Comparison of ENCODE assay signal across 8 mouse cellular contexts in the genomic region with DNA sequence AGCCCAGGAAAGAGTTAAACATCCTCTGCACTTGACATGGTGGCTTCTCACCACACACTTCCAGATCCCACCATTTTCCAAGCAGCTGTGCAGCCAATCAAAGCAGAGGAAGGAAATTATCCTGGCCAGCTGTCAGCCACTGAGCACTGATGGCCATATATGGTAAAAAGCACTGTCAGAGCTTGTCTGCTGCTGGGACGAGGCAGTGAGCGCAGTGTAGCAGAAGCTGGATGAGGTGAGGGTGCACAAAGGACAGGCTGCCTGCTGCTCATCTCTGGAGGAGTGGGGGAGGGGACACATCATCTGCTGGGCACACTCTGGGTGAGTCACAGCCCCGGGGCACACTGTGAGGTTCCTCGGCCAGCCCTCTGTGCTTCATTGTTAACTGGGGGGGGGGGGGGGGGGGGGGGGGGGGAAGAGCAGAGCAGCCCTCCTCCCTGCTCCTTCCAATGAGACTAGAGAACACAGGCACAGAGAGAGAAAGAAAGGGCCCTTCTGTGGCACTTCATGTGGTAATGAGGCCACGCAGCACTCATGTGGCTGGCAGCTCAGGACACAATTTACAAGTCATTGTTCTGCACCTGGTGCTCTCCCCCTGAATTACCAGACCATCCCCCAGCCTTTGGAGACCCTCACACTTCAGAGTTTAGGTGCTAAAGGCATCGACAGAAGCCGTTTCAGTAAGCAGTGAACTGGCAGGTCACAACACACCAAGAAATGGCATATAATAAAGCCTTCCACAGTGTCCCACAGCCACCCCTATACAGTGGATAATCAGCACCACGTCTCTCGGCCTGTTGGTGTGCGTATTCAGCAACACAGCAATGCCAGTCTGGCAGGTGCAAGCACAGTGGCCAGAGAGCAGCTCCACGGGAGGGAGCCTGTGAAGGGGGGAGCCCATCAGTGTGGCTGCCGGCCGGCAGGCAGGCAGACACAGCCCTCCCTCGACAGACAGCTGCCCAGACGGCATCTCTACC. TPM values are rescaled to one million over a fixed set of nuclear protein-coding genes. Genes with fewer than 3 reads are reported as not detected.
DNase-seq lines count a peak whose midpoint lies in the region; ATAC-seq lines count a peak whose summit lies in the region.

No protein-coding gene starts in this region.

- peaks cover 37% of the 10 kb centered on the region for H3K36me3 ChIP-seq in embryonic facial prominence, embryonic 10.5 days (replicated peaks)
- H3K36me3 ChIP-seq in heart, embryonic 10.5 days, result peaks cover 33% of the 10 kb centered on the region
- peaks cover 12% of the 10 kb centered on the region; the same call in 1 of the 2 replicates for H3K36me3 ChIP-seq in kidney, embryonic 14.5 days (ENCODE audit: control insufficient read depth, insufficient read depth, low read length)
- 0 out of 2 replicates have a peak, but pooled peaks cover 5% of the 10 kb centered on the region for H3K36me3 ChIP-seq in midbrain, embryonic 16.5 days (ENCODE audit: control insufficient read depth, insufficient read depth, low read length)
- peaks cover 10% of the 10 kb centered on the region; the same call in 1 of the 2 replicates for H3K36me3 ChIP-seq in stomach, embryonic 15.5 days

- peak overlapping the region; percentile 86 for H3K27ac ChIP-seq in embryonic facial prominence, embryonic 10.5 days (replicated peaks)
- peak overlapping the region; percentile 93 for H3K27ac ChIP-seq in heart, embryonic 10.5 days
- H3K27ac ChIP-seq in kidney, embryonic 14.5 days (ENCODE audit: low read depth, low read length), result peak overlapping the region; percentile 77
- H3K27ac ChIP-seq in midbrain, embryonic 16.5 days (ENCODE audit: low read length), result peak overlapping the region; percentile 98
- peak overlapping the region; percentile 92 for H3K27ac ChIP-seq in stomach, embryonic 15.5 days

- H3K27me3 ChIP-seq in embryonic facial prominence, embryonic 10.5 days (replicated peaks; ENCODE audit: low read depth, poor library complexity, severe bottlenecking), result no peaks in the 10 kb centered on the region
- no peaks in the 10 kb centered on the region for H3K27me3 ChIP-seq in heart, embryonic 10.5 days (ENCODE audit: insufficient read depth, poor library complexity, severe bottlenecking)
- no peaks in the 10 kb centered on the region for H3K27me3 ChIP-seq in kidney, embryonic 14.5 days (ENCODE audit: control insufficient read depth, insufficient read depth, low read length)
- no peaks in the 10 kb centered on the region for H3K27me3 ChIP-seq in midbrain, embryonic 16.5 days (ENCODE audit: control insufficient read depth, insufficient read depth, low read depth, low read length)
- H3K27me3 ChIP-seq in stomach, embryonic 15.5 days (replicated peaks), result no peaks in the 10 kb centered on the region

- peak overlapping the region; percentile 33 for H3K4me3 ChIP-seq in embryonic facial prominence, embryonic 10.5 days
- peak overlapping the region; percentile 49 for H3K4me3 ChIP-seq in heart, embryonic 10.5 days
- H3K4me3 ChIP-seq in kidney, embryonic 14.5 days (ENCODE audit: low read length), result peak overlapping the region; percentile 9; the same call in 1 of the 2 replicates
- peak overlapping the region; percentile 17 for H3K4me3 ChIP-seq in midbrain, embryonic 16.5 days (ENCODE audit: low read depth, low read length)
- H3K4me3 ChIP-seq in stomach, embryonic 15.5 days (replicated peaks), result peak overlapping the region; percentile 13

- H3K9me3 ChIP-seq in embryonic facial prominence, embryonic 10.5 days, result no peaks in the 10 kb centered on the region
- no peaks in the 10 kb centered on the region for H3K9me3 ChIP-seq in heart, embryonic 10.5 days
- peaks cover 4% of the 10 kb centered on the region; the same call in 1 of the 2 replicates for H3K9me3 ChIP-seq in kidney, embryonic 14.5 days (ENCODE audit: control insufficient read depth, low read length)
- H3K9me3 ChIP-seq in midbrain, embryonic 16.5 days (replicated peaks; ENCODE audit: control insufficient read depth, low read length, poor library complexity, severe bottlenecking), result no peaks in the 10 kb centered on the region
- H3K9me3 ChIP-seq in stomach, embryonic 15.5 days, result no peaks in the 10 kb centered on the region

- peak overlapping the region; percentile 30 for H3K4me2 ChIP-seq in kidney, embryonic 14.5 days (replicated peaks; ENCODE audit: low read depth, low read length)
- H3K4me2 ChIP-seq in midbrain, embryonic 16.5 days (ENCODE audit: low read length), result peak overlapping the region; percentile 49
- H3K4me2 ChIP-seq in stomach, embryonic 15.5 days, result peak overlapping the region; percentile 44

- WGBS in embryonic facial prominence, embryonic 10.5 days, result 6% methylated on average over 14 of the region's 15 CpGs
- WGBS in heart, embryonic 10.5 days, result 8% methylated on average over 13 of the region's 15 CpGs
- 8% methylated on average over 15 of the region's 15 CpGs for WGBS in kidney, embryonic 14.5 days
- WGBS in midbrain, embryonic 16.5 days, result 1% methylated on average over 13 of the region's 15 CpGs
- WGBS in stomach, embryonic 15.5 days, result 15% methylated on average over 13 of the region's 15 CpGs

- H3K9ac ChIP-seq in kidney, embryonic 14.5 days (ENCODE audit: low read depth, low read length), result peak overlapping the region; percentile 52
- H3K9ac ChIP-seq in midbrain, embryonic 16.5 days (ENCODE audit: low read depth, low read length), result peak overlapping the region; percentile 65
- no peak overlapping the region for H3K9ac ChIP-seq in stomach, embryonic 15.5 days

- peak; percentile 63 for ATAC-seq in activated CD4-positive, CD25-positive, alpha-beta regulatory T cell, adult 4 months
- peak; percentile 85 for ATAC-seq in kidney, embryonic 14.5 days (ENCODE audit: low FRiP score, low TSS enrichment)
- peak; percentile 90 for ATAC-seq in midbrain, embryonic 16.5 days
- peak; percentile 87 for ATAC-seq in stomach, embryonic 15.5 days (ENCODE audit: insufficient read depth, low FRiP score, low read depth)

- H3K4me1 ChIP-seq in embryonic facial prominence, embryonic 10.5 days, result peaks cover 85% of the 10 kb centered on the region
- H3K4me1 ChIP-seq in heart, embryonic 10.5 days, result peaks cover 86% of the 10 kb centered on the region
- H3K4me1 ChIP-seq in kidney, embryonic 14.5 days (ENCODE audit: control insufficient read depth, insufficient read depth, low read length), result peaks cover 66% of the 10 kb centered on the region
- H3K4me1 ChIP-seq in midbrain, embryonic 16.5 days (ENCODE audit: control insufficient read depth, insufficient read depth, low read length), result peaks cover 60% of the 10 kb centered on the region
- peaks cover 53% of the 10 kb centered on the region for H3K4me1 ChIP-seq in stomach, embryonic 15.5 days

- DNase-seq in 3134 (ENCODE audit: extremely low read depth, insufficient read length, low spot score) (peak; percentile 87), liver (peak; percentile 62)
- peak; percentile 88 for DNase-seq in embryonic facial prominence, embryonic 10.5 days (ENCODE audit: low spot score)
- peak; percentile 95 for DNase-seq in heart, embryonic 10.5 days (ENCODE audit: low spot score)

RNA-seq across cellular contexts. Expression of gene Coro1c, which starts 35.3 kb away (rescaled TPM):
- 10 to 100 TPM; 59.2 to 70.7 TPM for polyA plus RNA-seq in activated CD4-positive, CD25-positive, alpha-beta regulatory T cell, adult 4 months (2017; shearing (Covaris generic))
- 178 and 198 TPM in 2 replicates for polyA plus RNA-seq in embryonic facial prominence, embryonic 10.5 days (2016; fragmentation: Nextera tagmentation; extraction: Ambion mirVana)
- polyA plus RNA-seq in heart, embryonic 10.5 days (2016; fragmentation: Nextera tagmentation; extraction: Ambion mirVana), result 163 and 178 TPM in 2 replicates
- polyA plus RNA-seq in kidney, embryonic 14.5 days (2014; fragmentation: Nextera tagmentation; extraction: Ambion mirVana), result 42.1 and 108 TPM in 2 replicates
- 201 and 209 TPM in 2 replicates for polyA plus RNA-seq in midbrain, embryonic 16.5 days (2015; fragmentation: Nextera tagmentation; extraction: Ambion mirVana)
- polyA plus RNA-seq in stomach, embryonic 15.5 days (2015; fragmentation: Nextera tagmentation; extraction: Ambion mirVana), result 129 and 144 TPM in 2 replicates

RNA-seq across cellular contexts. Expression of gene Selplg, which starts 40.8 kb away (rescaled TPM):
- polyA plus RNA-seq in activated CD4-positive, CD25-positive, alpha-beta regulatory T cell, adult 4 months (2017; shearing (Covaris generic)), result 100 to 1,000 TPM; 629 to 698 TPM
- 0.58 and 0.83 TPM in 2 replicates for polyA plus RNA-seq in embryonic facial prominence, embryonic 10.5 days (2016; fragmentation: Nextera tagmentation; extraction: Ambion mirVana)
- polyA plus RNA-seq in heart, embryonic 10.5 days (2016; fragmentation: Nextera tagmentation; extraction: Ambion mirVana), result 0.64 and 1.3 TPM in 2 replicates
- 1.2 and 1.4 TPM in 2 replicates for polyA plus RNA-seq in kidney, embryonic 14.5 days (2014; fragmentation: Nextera tagmentation; extraction: Ambion mirVana)
- 1.6 and 2.0 TPM in 2 replicates for polyA plus RNA-seq in midbrain, embryonic 16.5 days (2015; fragmentation: Nextera tagmentation; extraction: Ambion mirVana)
- 5.8 and 7.5 TPM in 2 replicates for polyA plus RNA-seq in stomach, embryonic 15.5 days (2015; fragmentation: Nextera tagmentation; extraction: Ambion mirVana)

Comparison
In these comparisons a context has a peak if more than half of its experiments do, and no peak if none do; other contexts are left out.
1. Peak in every context shown above with its lines: DNase-seq, ATAC-seq, H3K4me3 ChIP-seq and H3K27ac ChIP-seq.
2. RNA of gene Selplg, which starts 40.8 kb away (polyA plus RNA-seq): 629 to 698 TPM in activated CD4-positive, CD25-positive, alpha-beta regulatory T cell, adult 4 months; 5.8 to 7.5 TPM in stomach, embryonic 15.5 days, 1.6 to 2.0 TPM in midbrain, embryonic 16.5 days, 1.2 to 1.4 TPM in kidney, embryonic 14.5 days, 0.64 to 1.3 TPM in heart, embryonic 10.5 days and 0.58 to 0.83 TPM in embryonic facial prominence, embryonic 10.5 days; every median in the first group is over 10 times any median in the second.